Mouse (Mus musculus) myocyte (in vitro differentiated cells): ENCODE results near the gene Nlrc5. TPM values are rescaled to one million over a fixed set of nuclear protein-coding genes. Genes with fewer than 3 reads are reported as not detected.

ENCODE experiments used
- H3K27me3 ChIP-seq: one replicate; pipeline ENCODE4 v1.6.1; 2011; ENCODE audit not compliant: control insufficient read depth, insufficient read depth, insufficient read length
- H3K36me3 ChIP-seq: one replicate; pipeline ENCODE4 v1.6.1; 2011; ENCODE audit not compliant: control insufficient read depth, insufficient read depth
- H3K4me2 ChIP-seq: one replicate; pipeline ENCODE4 v1.6.1; 2011; ENCODE audit warnings: low read depth, control low read depth
- H3K4me3 ChIP-seq: one replicate; pipeline ENCODE4 v1.5.1; 2011; ENCODE audit warnings: mild to moderate bottlenecking, control low read depth, moderate library complexity
- H3K79me2 ChIP-seq: one replicate; pipeline ENCODE4 v1.6.1; 2011; ENCODE audit not compliant: control insufficient read depth, insufficient read depth
- H3ac ChIP-seq: one replicate; pipeline ENCODE4 v1.6.1; 2011; ENCODE audit not compliant: control insufficient read depth, insufficient read length
- CEBPB ChIP-seq: IDR thresholded peaks from 2 replicates; pipeline ENCODE4 v1.6.1; 2011; ENCODE audit warnings: mild to moderate bottlenecking, moderate library complexity; ENCODE audit not compliant: poor library complexity, insufficient read depth, severe bottlenecking
- E2F4 ChIP-seq: IDR thresholded peaks from one replicate; pipeline ENCODE4 v1.6.1; 2011; ENCODE audit warnings: mild to moderate bottlenecking, control low read depth, moderate library complexity; ENCODE audit not compliant: insufficient read depth
- MAX ChIP-seq: IDR thresholded peaks from one replicate; pipeline ENCODE4 v1.6.1; 2011; ENCODE audit warnings: low read depth, mild to moderate bottlenecking, control low read depth
- MYOD1 ChIP-seq, 3 experiments: IDR thresholded peaks; one replicate each; pipeline ENCODE4 v1.6.1; 2011; ENCODE audit warnings: control low read depth in 2 of 3, low read depth in 2 of 3, mild to moderate bottlenecking in 2 of 3, moderate library complexity in 1 of 3; ENCODE audit not compliant: insufficient read length in 2 of 3, control insufficient read depth in 1 of 3
- MYOG ChIP-seq, 3 experiments: IDR thresholded peaks; one replicate each; pipeline ENCODE4 v1.6.1; 2011; ENCODE audit warnings: control low read depth in 2 of 3, low read depth in 2 of 3, mild to moderate bottlenecking in 2 of 3; ENCODE audit not compliant: insufficient read length in 2 of 3, control insufficient read depth in 1 of 3, insufficient read depth in 1 of 3
- POLR2A ChIP-seq: IDR thresholded peaks from one replicate; pipeline ENCODE4 v1.6.1; 2011; ENCODE audit warnings: low read depth, mild to moderate bottlenecking, control low read depth, moderate library complexity; ENCODE audit not compliant: insufficient read length
- POLR2AphosphoS2 ChIP-seq: IDR thresholded peaks from one replicate; pipeline ENCODE4 v1.6.1; 2011; ENCODE audit warnings: low read depth, control low read depth; ENCODE audit not compliant: insufficient read length
- REST ChIP-seq: IDR thresholded peaks from one replicate; pipeline ENCODE4 v1.6.1; 2011; ENCODE audit warnings: mild to moderate bottlenecking, control low read depth, moderate library complexity; ENCODE audit not compliant: insufficient read depth, insufficient read length
- SRF ChIP-seq: IDR thresholded peaks from one replicate; pipeline ENCODE4 v1.6.1; 2011; ENCODE audit warnings: low read depth; ENCODE audit not compliant: control insufficient read depth, insufficient read length
- TCF12 ChIP-seq: IDR thresholded peaks from one replicate; pipeline ENCODE4 v1.6.1; 2011; ENCODE audit warnings: mild to moderate bottlenecking, control low read depth; ENCODE audit not compliant: poor library complexity, insufficient read depth, severe bottlenecking
- TCF3 ChIP-seq: IDR thresholded peaks from one replicate; pipeline ENCODE4 v1.6.1; 2011; ENCODE audit warnings: low read depth, control low read depth; ENCODE audit not compliant: insufficient read length
- USF1 ChIP-seq: IDR thresholded peaks from one replicate; pipeline ENCODE4 v1.6.1; 2011; ENCODE audit warnings: low read depth, mild to moderate bottlenecking, control low read depth, moderate library complexity
- polyA plus RNA-seq: library from polyadenylated mRNA; unstranded; fragments of >200 nt; fragmentation: generic; extraction: Trizol; gene quantifications from one replicate; pipeline ENCODE4 v1.2.1, GENCODE M21; 2012; ENCODE audit warnings: missing spikeins

Gene Nlrc5
- polyA plus RNA-seq, 1 experiment: 0.40 TPM

GRCm38 (mm10) chr8:94436900-94437299 lies 2.7 kb downstream of the Nlrc5 start:
- Histone ChIP-seq H3K27me3 (peaks cover 27% of the 10 kb centered on the region), H3K4me2 (no peak overlapping the region), H3K4me3 (no peak overlapping the region), H3K36me3 (no peaks in the 10 kb centered on the region), H3ac (no peak overlapping the region), H3K79me2 (no peaks in the 10 kb centered on the region)
- TF ChIP-seq SRF (no peak), TCF12 (no peak), REST (no peak), CEBPB (no peak), MYOG (IDR thresholded peaks at IDR 0.05; ENCODE audit: control insufficient read depth in 1 of 3, insufficient read depth in 1 of 3, insufficient read length in 2 of 3, low read depth in 2 of 3) (no peak), TCF3 (no peak), MAX (no peak), E2F4 (no peak), POLR2AphosphoS2 (no peak), POLR2A (no peak), USF1 (no peak), MYOD1 (IDR thresholded peaks at IDR 0.05; ENCODE audit: control insufficient read depth in 1 of 3, insufficient read length in 2 of 3, low read depth in 2 of 3) (no peak)

- Histone ChIP-seq H3ac (no peak overlapping the region), H3K36me3 (no peaks in the 10 kb centered on the region), H3K79me2 (no peaks in the 10 kb centered on the region), H3K4me3 (no peak overlapping the region), H3K4me2 (no peak overlapping the region), H3K27me3 (peaks cover 29% of the 10 kb centered on the region)
- peak; percentile 6 for TF ChIP-seq TCF3
- no peak for TF ChIP-seq TCF12
- TF ChIP-seq MYOD1 (IDR thresholded peaks at IDR 0.05; ENCODE audit: control insufficient read depth in 1 of 3, insufficient read length in 2 of 3, low read depth in 2 of 3): peak in 2 of 3 experiments; percentile 49 to 56
- TF ChIP-seq MAX: no peak
- peak in 1 of 3 experiments; percentile 54 for TF ChIP-seq MYOG (IDR thresholded peaks at IDR 0.05; ENCODE audit: control insufficient read depth in 1 of 3, insufficient read depth in 1 of 3, insufficient read length in 2 of 3, low read depth in 2 of 3)
- TF ChIP-seq E2F4: no peak
Measured at GRCm38 (mm10) chr8:94438659-94439058, 4.5 kb downstream of the Nlrc5 start.

- Histone ChIP-seq H3K79me2 (no peaks in the 10 kb centered on the region), H3K4me2 (no peak overlapping the region), H3K4me3 (no peak overlapping the region), H3K36me3 (no peaks in the 10 kb centered on the region), H3K27me3 (peaks cover 28% of the 10 kb centered on the region), H3ac (no peak overlapping the region)
- TF ChIP-seq MYOG (IDR thresholded peaks at IDR 0.05; ENCODE audit: control insufficient read depth in 1 of 3, insufficient read depth in 1 of 3, insufficient read length in 2 of 3, low read depth in 2 of 3) (no peak), USF1 (no peak), POLR2A (no peak), REST (no peak), E2F4 (no peak), MYOD1 (IDR thresholded peaks at IDR 0.05; ENCODE audit: control insufficient read depth in 1 of 3, insufficient read length in 2 of 3, low read depth in 2 of 3) (no peak), TCF12 (no peak), POLR2AphosphoS2 (no peak), TCF3 (no peak), MAX (no peak), CEBPB (no peak)
Measured at GRCm38 (mm10) chr8:94439691-94440090, 5.5 kb downstream of the Nlrc5 start.

- H3K4me2 ChIP-seq: no peak overlapping the region
- H3K4me3 ChIP-seq: no peak overlapping the region
- H3K79me2 ChIP-seq: no peaks in the 10 kb centered on the region
- peaks cover 34% of the 10 kb centered on the region for H3K27me3 ChIP-seq
- H3K36me3 ChIP-seq: no peaks in the 10 kb centered on the region
- H3ac ChIP-seq: no peak overlapping the region
- TF ChIP-seq MYOD1 (IDR thresholded peaks at IDR 0.05; ENCODE audit: control insufficient read depth in 1 of 3, insufficient read length in 2 of 3, low read depth in 2 of 3) (no peak), E2F4 (no peak), TCF3 (no peak), POLR2AphosphoS2 (no peak), SRF (no peak), REST (no peak)
Measured at GRCm38 (mm10) chr8:94440389-94440788, 6.2 kb downstream of the Nlrc5 start.

- no peak overlapping the region for H3K4me2 ChIP-seq
- H3K79me2 ChIP-seq: no peaks in the 10 kb centered on the region
- H3ac ChIP-seq: no peak overlapping the region
- H3K4me3 ChIP-seq: no peak overlapping the region
- TF ChIP-seq POLR2A: no peak
- TF ChIP-seq MYOG (IDR thresholded peaks at IDR 0.05; ENCODE audit: control insufficient read depth in 1 of 3, insufficient read depth in 1 of 3, insufficient read length in 2 of 3, low read depth in 2 of 3): no peak
- peaks cover 38% of the 10 kb centered on the region for H3K27me3 ChIP-seq
- H3K36me3 ChIP-seq: no peaks in the 10 kb centered on the region
Measured at GRCm38 (mm10) chr8:94441686-94442085, 7.5 kb downstream of the Nlrc5 start.

GRCm38 (mm10) chr8:94443153-94443552 lies 9.0 kb downstream of the Nlrc5 start:
- Histone ChIP-seq H3K79me2 (no peaks in the 10 kb centered on the region), H3K4me2 (no peak overlapping the region), H3ac (no peak overlapping the region), H3K27me3 (peaks cover 38% of the 10 kb centered on the region), H3K36me3 (no peaks in the 10 kb centered on the region), H3K4me3 (no peak overlapping the region)
- TF ChIP-seq CEBPB (no peak), POLR2A (no peak), SRF (no peak), MYOG (IDR thresholded peaks at IDR 0.05; ENCODE audit: control insufficient read depth in 1 of 3, insufficient read depth in 1 of 3, insufficient read length in 2 of 3, low read depth in 2 of 3) (no peak), USF1 (no peak), TCF12 (no peak), TCF3 (no peak), E2F4 (no peak), REST (no peak), MYOD1 (IDR thresholded peaks at IDR 0.05; ENCODE audit: control insufficient read depth in 1 of 3, insufficient read length in 2 of 3, low read depth in 2 of 3) (no peak), MAX (no peak), POLR2AphosphoS2 (no peak)
